In the genomic region with DNA sequence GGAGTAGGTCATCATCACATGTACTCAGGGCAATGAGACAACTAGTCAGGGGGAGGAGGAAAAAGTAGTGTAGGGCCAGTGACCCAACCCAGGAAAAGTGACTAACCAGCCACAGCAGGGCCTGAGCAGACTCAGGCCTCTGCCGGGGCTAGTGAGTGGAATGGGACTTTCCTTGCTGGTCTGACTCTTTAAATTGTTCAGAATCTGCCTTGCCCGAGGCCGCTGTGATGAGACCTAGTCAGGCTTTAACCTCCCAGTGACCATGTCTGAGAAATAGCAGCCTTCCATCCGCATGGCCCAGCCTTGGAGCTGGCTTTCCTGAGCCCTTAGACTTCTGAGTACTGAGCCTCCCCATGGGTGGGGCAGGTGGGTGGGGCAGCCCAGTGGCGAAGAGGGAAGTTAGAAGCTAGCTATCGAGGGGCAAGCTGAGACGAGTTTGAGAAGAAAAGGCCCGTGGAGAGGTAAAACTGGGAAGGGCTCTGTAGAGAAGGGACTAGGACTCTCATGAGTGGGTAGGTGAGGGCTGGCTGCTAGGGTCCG, we compare ENCODE assay signal across 8 mouse cellular contexts. TPM values are rescaled to one million over a fixed set of nuclear protein-coding genes. Genes with fewer than 3 reads are reported as not detected.
DNase-seq lines count a peak whose midpoint lies in the region; ATAC-seq lines count a peak whose summit lies in the region.

No protein-coding gene starts in this region.

- DNase-seq in heart, adult 11 months: peak; percentile 98
- no peak for DNase-seq in heart, adult 8-10 months (ENCODE audit: low spot score)
- peak; percentile 42 to 66 for DNase-seq in monocyte, adult 2 months (ENCODE audit: low read depth in 1 of 2, low spot score in 2 of 2)
- DNase-seq in midbrain, embryonic 10.5 days (ENCODE audit: low spot score): no peak

- H3K36me3 ChIP-seq in embryonic facial prominence, embryonic 12.5 days: no peaks in the 10 kb centered on the region
- no peaks in the 10 kb centered on the region for H3K36me3 ChIP-seq in intestine, embryonic 16.5 days (ENCODE audit: control insufficient read depth, insufficient read depth, low read length)
- H3K36me3 ChIP-seq in hindbrain, embryonic 13.5 days: no peaks in the 10 kb centered on the region
- H3K36me3 ChIP-seq in midbrain, embryonic 10.5 days: no peaks in the 10 kb centered on the region
- H3K36me3 ChIP-seq in midbrain, embryonic 15.5 days (replicated peaks): no peaks in the 10 kb centered on the region

- H3K27ac ChIP-seq in embryonic facial prominence, embryonic 12.5 days: 0 out of 2 replicates have a peak overlapping the region, but pooled peaks have one; percentile 25
- H3K27ac ChIP-seq in intestine, embryonic 16.5 days (ENCODE audit: low read length): 0 out of 2 replicates have a peak overlapping the region, but pooled peaks have one; percentile 31
- no peak overlapping the region for H3K27ac ChIP-seq in hindbrain, embryonic 13.5 days
- no peak overlapping the region for H3K27ac ChIP-seq in midbrain, embryonic 10.5 days (replicated peaks)
- H3K27ac ChIP-seq in midbrain, embryonic 15.5 days: no peak overlapping the region

- peaks cover 28% of the 10 kb centered on the region for H3K4me1 ChIP-seq in embryonic facial prominence, embryonic 12.5 days
- H3K4me1 ChIP-seq in intestine, embryonic 16.5 days (ENCODE audit: control insufficient read depth, insufficient read depth, low read length): peaks cover 42% of the 10 kb centered on the region
- H3K4me1 ChIP-seq in hindbrain, embryonic 13.5 days (replicated peaks): peaks cover 27% of the 10 kb centered on the region
- peaks cover 38% of the 10 kb centered on the region for H3K4me1 ChIP-seq in midbrain, embryonic 10.5 days
- H3K4me1 ChIP-seq in midbrain, embryonic 15.5 days: peaks cover 17% of the 10 kb centered on the region

- H3K27me3 ChIP-seq in embryonic facial prominence, embryonic 12.5 days: no peaks in the 10 kb centered on the region
- H3K27me3 ChIP-seq in intestine, embryonic 16.5 days (replicated peaks; ENCODE audit: control insufficient read depth, insufficient read depth, low read length): no peaks in the 10 kb centered on the region
- H3K27me3 ChIP-seq in hindbrain, embryonic 13.5 days: peaks cover 5% of the 10 kb centered on the region; the same call in 1 of the 2 replicates
- peaks cover 3% of the 10 kb centered on the region; the same call in 1 of the 2 replicates for H3K27me3 ChIP-seq in midbrain, embryonic 10.5 days (ENCODE audit: low read depth, poor library complexity, severe bottlenecking)
- H3K27me3 ChIP-seq in midbrain, embryonic 15.5 days (replicated peaks): no peaks in the 10 kb centered on the region

- H3K9ac ChIP-seq in embryonic facial prominence, embryonic 12.5 days: no peak overlapping the region
- 0 out of 2 replicates have a peak overlapping the region, but pooled peaks have one; percentile 50 for H3K9ac ChIP-seq in intestine, embryonic 16.5 days (ENCODE audit: low read depth, low read length)
- no peak overlapping the region for H3K9ac ChIP-seq in hindbrain, embryonic 13.5 days
- H3K9ac ChIP-seq in midbrain, embryonic 15.5 days: no peak overlapping the region

- WGBS in embryonic facial prominence, embryonic 12.5 days: 52% methylated on average over 9 of the region's 9 CpGs
- 52% methylated on average over 9 of the region's 9 CpGs for WGBS in intestine, embryonic 16.5 days
- 72% methylated on average over 9 of the region's 9 CpGs for WGBS in hindbrain, embryonic 13.5 days
- WGBS in midbrain, embryonic 10.5 days: 75% methylated on average over 9 of the region's 9 CpGs
- 71% methylated on average over 9 of the region's 9 CpGs for WGBS in midbrain, embryonic 15.5 days

- H3K4me2 ChIP-seq in embryonic facial prominence, embryonic 12.5 days (replicated peaks): no peak overlapping the region
- H3K4me2 ChIP-seq in intestine, embryonic 16.5 days (ENCODE audit: low read depth, low read length): 0 out of 2 replicates have a peak overlapping the region, but pooled peaks have one; percentile 18
- H3K4me2 ChIP-seq in hindbrain, embryonic 13.5 days: no peak overlapping the region
- H3K4me2 ChIP-seq in midbrain, embryonic 15.5 days: no peak overlapping the region

- no peak for ATAC-seq in embryonic facial prominence, embryonic 12.5 days (ENCODE audit: insufficient number of reproducible peaks, insufficient read depth, low FRiP score, low TSS enrichment)
- peak; percentile 57 for ATAC-seq in intestine, embryonic 16.5 days
- no peak for ATAC-seq in hindbrain, embryonic 13.5 days (ENCODE audit: low FRiP score)
- no peak for ATAC-seq in midbrain, embryonic 15.5 days (replicated peaks)

- H3K4me3 ChIP-seq in embryonic facial prominence, embryonic 12.5 days: no peak overlapping the region
- no peak overlapping the region for H3K4me3 ChIP-seq in intestine, embryonic 16.5 days (ENCODE audit: low read length)
- H3K4me3 ChIP-seq in hindbrain, embryonic 13.5 days: no peak overlapping the region
- no peak overlapping the region for H3K4me3 ChIP-seq in midbrain, embryonic 10.5 days
- no peak overlapping the region for H3K4me3 ChIP-seq in midbrain, embryonic 15.5 days

- no peaks in the 10 kb centered on the region for H3K9me3 ChIP-seq in embryonic facial prominence, embryonic 12.5 days
- no peaks in the 10 kb centered on the region for H3K9me3 ChIP-seq in intestine, embryonic 16.5 days (ENCODE audit: control insufficient read depth, low read length)
- no peaks in the 10 kb centered on the region for H3K9me3 ChIP-seq in hindbrain, embryonic 13.5 days
- H3K9me3 ChIP-seq in midbrain, embryonic 10.5 days (replicated peaks): no peaks in the 10 kb centered on the region
- H3K9me3 ChIP-seq in midbrain, embryonic 15.5 days: no peaks in the 10 kb centered on the region

RNA-seq across cellular contexts. Expression of a gene that starts 4.9 kb away (rescaled TPM):
- total RNA-seq in heart, adult 8-10 months (2022): 10 to 100 TPM in 1 of 4 experiments, 1 to 10 TPM in 3; 7.5 to 11.8 (median 9.2) TPM
- polyA plus RNA-seq in embryonic facial prominence, embryonic 12.5 days (2016; fragmentation: Nextera tagmentation; extraction: Ambion mirVana): 25.9 and 28.0 TPM in 2 replicates
- polyA plus RNA-seq in intestine, embryonic 16.5 days (2015; fragmentation: Nextera tagmentation; extraction: Ambion mirVana): 33.1 and 35.2 TPM in 2 replicates
- 9.2 and 10.2 TPM in 2 replicates for polyA plus RNA-seq in hindbrain, embryonic 13.5 days (2015; fragmentation: Nextera tagmentation; extraction: Ambion mirVana)
- 9.7 and 11.1 TPM in 2 replicates for polyA plus RNA-seq in midbrain, embryonic 10.5 days (2016; fragmentation: Nextera tagmentation; extraction: Ambion mirVana)
- polyA plus RNA-seq in midbrain, embryonic 15.5 days (2015; fragmentation: Nextera tagmentation; extraction: Ambion mirVana): 5.8 and 7.8 TPM in 2 replicates

RNA-seq across cellular contexts. Expression of a gene that starts 27.6 kb away (rescaled TPM):
- total RNA-seq in heart, adult 8-10 months (2022): not detected
- polyA plus RNA-seq in embryonic facial prominence, embryonic 12.5 days (2016; fragmentation: Nextera tagmentation; extraction: Ambion mirVana): not detected in 2 replicates
- polyA plus RNA-seq in intestine, embryonic 16.5 days (2015; fragmentation: Nextera tagmentation; extraction: Ambion mirVana): 0.32 and 0.42 TPM in 2 replicates
- 0.41 and 1.0 TPM in 2 replicates for polyA plus RNA-seq in hindbrain, embryonic 13.5 days (2015; fragmentation: Nextera tagmentation; extraction: Ambion mirVana)
- 0.23 and 0.39 TPM in 2 replicates for polyA plus RNA-seq in midbrain, embryonic 10.5 days (2016; fragmentation: Nextera tagmentation; extraction: Ambion mirVana)
- 0.65 and 0.91 TPM in 2 replicates for polyA plus RNA-seq in midbrain, embryonic 15.5 days (2015; fragmentation: Nextera tagmentation; extraction: Ambion mirVana)

RNA-seq across cellular contexts. Expression of a gene that starts 49.1 kb away (rescaled TPM):
- 10 to 100 TPM; 12.1 to 16.4 (median 14.5) TPM for total RNA-seq in heart, adult 8-10 months (2022)
- polyA plus RNA-seq in embryonic facial prominence, embryonic 12.5 days (2016; fragmentation: Nextera tagmentation; extraction: Ambion mirVana): 14.2 and 16.4 TPM in 2 replicates
- 15.6 and 15.8 TPM in 2 replicates for polyA plus RNA-seq in intestine, embryonic 16.5 days (2015; fragmentation: Nextera tagmentation; extraction: Ambion mirVana)
- polyA plus RNA-seq in hindbrain, embryonic 13.5 days (2015; fragmentation: Nextera tagmentation; extraction: Ambion mirVana): 15.3 and 15.5 TPM in 2 replicates
- polyA plus RNA-seq in midbrain, embryonic 10.5 days (2016; fragmentation: Nextera tagmentation; extraction: Ambion mirVana): 14.2 and 15.5 TPM in 2 replicates
- polyA plus RNA-seq in midbrain, embryonic 15.5 days (2015; fragmentation: Nextera tagmentation; extraction: Ambion mirVana): 16.5 and 17.4 TPM in 2 replicates

RNA-seq across cellular contexts. Expression of a gene that starts 49.2 kb away (rescaled TPM):
- 100 to 1,000 TPM; 170 to 247 (median 189) TPM for total RNA-seq in heart, adult 8-10 months (2022)
- polyA plus RNA-seq in embryonic facial prominence, embryonic 12.5 days (2016; fragmentation: Nextera tagmentation; extraction: Ambion mirVana): 9.5 and 10.3 TPM in 2 replicates
- 41.1 and 44.0 TPM in 2 replicates for polyA plus RNA-seq in intestine, embryonic 16.5 days (2015; fragmentation: Nextera tagmentation; extraction: Ambion mirVana)
- 4.8 and 5.9 TPM in 2 replicates for polyA plus RNA-seq in hindbrain, embryonic 13.5 days (2015; fragmentation: Nextera tagmentation; extraction: Ambion mirVana)
- polyA plus RNA-seq in midbrain, embryonic 10.5 days (2016; fragmentation: Nextera tagmentation; extraction: Ambion mirVana): 8.2 and 8.4 TPM in 2 replicates
- polyA plus RNA-seq in midbrain, embryonic 15.5 days (2015; fragmentation: Nextera tagmentation; extraction: Ambion mirVana): 6.1 and 7.2 TPM in 2 replicates

Comparison
In these comparisons a context has a peak if more than half of its experiments do, and no peak if none do; other contexts are left out.
1. DNase-seq: peak in heart, adult 11 months (single experiment) and monocyte, adult 2 months (2 of 2); none in heart, adult 8-10 months (single experiment) and midbrain, embryonic 10.5 days (single experiment).
2. H3K27ac ChIP-seq: peak in embryonic facial prominence, embryonic 12.5 days (single experiment) and intestine, embryonic 16.5 days (single experiment); none in hindbrain, embryonic 13.5 days (single experiment), midbrain, embryonic 10.5 days (single experiment) and midbrain, embryonic 15.5 days (single experiment).